20 mouse cellular contexts compared by ENCODE assay signal in genomic region chr7:123397369-123397768, GRCm38 (mm10). TPM values are rescaled to one million over a fixed set of nuclear protein-coding genes. Genes with fewer than 3 reads are reported as not detected.
A peak's percentile ranks its signal among the peaks of the same experiment; 100 is the strongest.
DNase-seq lines count a peak whose midpoint lies in the region; ATAC-seq lines count a peak whose summit lies in the region.
"Had no signal": no experiment of that assay in that cellular context is flagged by ENCODE, and none has a peak within 500 bp of the region (broad histone marks: within the 10 kb centered on the region; RNA-seq: fewer than 3 reads in every experiment).

No protein-coding gene starts in this region.

- H3K4me1 ChIP-seq in intestine, embryonic 16.5 days (ENCODE audit: control insufficient read depth, insufficient read depth, low read length) = peaks cover 5% of the 10 kb centered on the region
- H3K4me1 ChIP-seq in intestine, embryonic 15.5 days (replicated peaks) = 0 out of 2 replicates have a peak, but pooled peaks cover 5% of the 10 kb centered on the region
- H3K4me1 ChIP-seq in liver, embryonic 11.5 days (replicated peaks; ENCODE audit: control insufficient read depth, insufficient read depth, low read length) = no peaks in the 10 kb centered on the region; the same call in 1 of the 2 replicates
- H3K4me1 ChIP-seq: limb, embryonic 12.5 days had no signal

- H3K4me2 ChIP-seq in intestine, embryonic 16.5 days (ENCODE audit: low read depth, low read length) = no peak overlapping the region
- no peak overlapping the region for H3K4me2 ChIP-seq in intestine, embryonic 15.5 days (replicated peaks)
- no peak overlapping the region for H3K4me2 ChIP-seq in liver, embryonic 11.5 days
- H3K4me2 ChIP-seq: forebrain, embryonic 15.5 days; heart, embryonic 13.5 days; hindbrain, embryonic 14.5 days; limb, embryonic 12.5 days; liver, embryonic 13.5 days; lung, embryonic 14.5 days; neural tube, embryonic 15.5 days had no signal

- no peaks in the 10 kb centered on the region for H3K27me3 ChIP-seq in intestine, embryonic 16.5 days (replicated peaks; ENCODE audit: control insufficient read depth, insufficient read depth, low read length)
- H3K27me3 ChIP-seq in intestine, embryonic 15.5 days (replicated peaks) = no peaks in the 10 kb centered on the region
- H3K27me3 ChIP-seq in splenic B cell, adult 2 months (ENCODE audit: control insufficient read depth, insufficient read depth, low read length, poor library complexity, severe bottlenecking) = no peaks in the 10 kb centered on the region
- no peaks in the 10 kb centered on the region for H3K27me3 ChIP-seq in liver, embryonic 11.5 days (replicated peaks; ENCODE audit: control insufficient read depth, insufficient read depth, low read length)
- H3K27me3 ChIP-seq: forebrain, embryonic 15.5 days; heart, embryonic 13.5 days; limb, embryonic 12.5 days; liver, embryonic 13.5 days; megakaryocyte, embryonic 14.5 days; neural tube, embryonic 15.5 days had no signal

- H3K9me3 ChIP-seq in intestine, embryonic 16.5 days (ENCODE audit: control insufficient read depth, low read length) = no peaks in the 10 kb centered on the region
- H3K9me3 ChIP-seq in intestine, embryonic 15.5 days = no peaks in the 10 kb centered on the region
- no peaks in the 10 kb centered on the region for H3K9me3 ChIP-seq in liver, embryonic 11.5 days (ENCODE audit: control insufficient read depth, low read length)
- H3K9me3 ChIP-seq: forebrain, embryonic 15.5 days; heart, embryonic 13.5 days; limb, embryonic 12.5 days; liver, embryonic 13.5 days; megakaryocyte, embryonic 14.5 days; neural tube, embryonic 15.5 days had no signal

- no peaks in the 10 kb centered on the region for H3K79me2 ChIP-seq in macrophage (ENCODE audit: inconsistent target)

- 60% methylated on average over 8 of the region's 8 CpGs for WGBS in intestine, embryonic 16.5 days
- 55% methylated on average over 8 of the region's 8 CpGs for WGBS in intestine, embryonic 15.5 days
- 22% methylated on average over 8 of the region's 8 CpGs for WGBS in macrophage (ENCODE audit: missing documents)
- 71% methylated on average over 8 of the region's 8 CpGs for WGBS in liver, embryonic 11.5 days

- no peak overlapping the region for H3K9ac ChIP-seq in intestine, embryonic 16.5 days (ENCODE audit: low read depth, low read length)
- H3K9ac ChIP-seq in intestine, embryonic 15.5 days = no peak overlapping the region
- H3K9ac ChIP-seq in liver, embryonic 11.5 days (ENCODE audit: low read depth, low read length) = no peak overlapping the region
- H3K9ac ChIP-seq: forebrain, embryonic 15.5 days; heart, embryonic 13.5 days; hindbrain, embryonic 14.5 days; limb, embryonic 12.5 days; liver, embryonic 13.5 days; lung, embryonic 14.5 days; neural tube, embryonic 15.5 days had no signal

- no peak overlapping the region for H3K4me3 ChIP-seq in intestine, embryonic 16.5 days (ENCODE audit: low read length)
- H3K4me3 ChIP-seq in intestine, embryonic 15.5 days (replicated peaks) = no peak overlapping the region
- H3K4me3 ChIP-seq in macrophage (ENCODE audit: inconsistent target) = no peak overlapping the region
- H3K4me3 ChIP-seq in liver, embryonic 11.5 days (ENCODE audit: low read depth, low read length) = no peak overlapping the region
- H3K4me3 ChIP-seq: forebrain, embryonic 15.5 days; heart, embryonic 13.5 days; limb, embryonic 12.5 days; liver, embryonic 13.5 days; megakaryocyte, embryonic 14.5 days; myocyte; neural tube, embryonic 15.5 days had no signal

- peak; percentile 32 for ATAC-seq in intestine, embryonic 16.5 days
- ATAC-seq in intestine, embryonic 15.5 days = no peak
- no peak for ATAC-seq in liver, embryonic 11.5 days (replicated peaks; ENCODE audit: low FRiP score)
- ATAC-seq: forebrain, embryonic 15.5 days had no signal

- peak; percentile 41 for DNase-seq in ZHBTc4 (ENCODE audit: low read depth, low spot score)
- peak; percentile 59 for DNase-seq in splenic B cell, adult 2 months (ENCODE audit: low read depth, low spot score)
- DNase-seq in liver, embryonic 11.5 days (ENCODE audit: low spot score) = no peak
- DNase-seq in lung, postnatal 14 days = no peak
- DNase-seq: adrenal gland, adult 8-10 months; embryo, embryonic 11 days; kidney, adult 11 months; liver, embryonic 13.5 days; lung, embryonic 14.5 days; midbrain, embryonic 14.5 days had no signal

- no peaks in the 10 kb centered on the region for H3K36me3 ChIP-seq in intestine, embryonic 16.5 days (ENCODE audit: control insufficient read depth, insufficient read depth, low read length)
- H3K36me3 ChIP-seq in intestine, embryonic 15.5 days = no peaks in the 10 kb centered on the region
- no peaks in the 10 kb centered on the region for H3K36me3 ChIP-seq in macrophage (ENCODE audit: inconsistent target)
- no peaks in the 10 kb centered on the region; the same call in 1 of the 2 replicates for H3K36me3 ChIP-seq in splenic B cell, adult 2 months (ENCODE audit: control insufficient read depth, insufficient read depth, low read length, poor library complexity, severe bottlenecking)
- H3K36me3 ChIP-seq in liver, embryonic 11.5 days (ENCODE audit: control insufficient read depth, insufficient read depth, low read length) = peaks cover 4% of the 10 kb centered on the region

- peak overlapping the region; percentile 61 for H3K27ac ChIP-seq in intestine, embryonic 16.5 days (ENCODE audit: low read length)
- no peak overlapping the region for H3K27ac ChIP-seq in intestine, embryonic 15.5 days
- peak overlapping the region; percentile 42 for H3K27ac ChIP-seq in macrophage
- H3K27ac ChIP-seq in liver, embryonic 11.5 days (ENCODE audit: low read depth, low read length) = no peak overlapping the region
- H3K27ac ChIP-seq: forebrain, embryonic 15.5 days; heart, embryonic 13.5 days; hindbrain, embryonic 14.5 days; limb, embryonic 12.5 days; liver, embryonic 13.5 days; neural tube, embryonic 15.5 days had no signal

RNA-seq across cellular contexts. Expression of gene Arhgap17, which starts 27.7 kb away (rescaled TPM):
- polyA plus RNA-seq in intestine, embryonic 16.5 days (2015; fragmentation: Nextera tagmentation; extraction: Ambion mirVana) = 21.8 and 23.6 TPM in 2 replicates
- polyA plus RNA-seq in intestine, embryonic 15.5 days (2015; fragmentation: Nextera tagmentation; extraction: Ambion mirVana) = 20.4 and 20.8 TPM in 2 replicates
- total RNA-seq in macrophage (2018; cell fraction: chromatin; rRNA removed) = 100 to 1,000 TPM; 131 to 699 (median 546) TPM
- 100 to 1,000 TPM in 22 of 26 experiments, 10 to 100 TPM in 4; 69.2 to 167 (median 116) TPM for total RNA-seq in macrophage (2018; cell fraction: cytosol; rRNA removed)
- 100 to 1,000 TPM; 124 to 620 (median 384) TPM for total RNA-seq in macrophage (2018; cell fraction: nucleus; rRNA removed)
- polyA plus RNA-seq in macrophage (2018) = 59.4 to 114 TPM (median 112 TPM) in 3 replicates
- 29.8 and 31.3 TPM in 2 replicates for polyA plus RNA-seq in liver, embryonic 11.5 days (2014; fragmentation: Nextera tagmentation; extraction: Ambion mirVana)

RNA-seq across cellular contexts. Expression of gene Lcmt1, which starts 27.8 kb away (rescaled TPM):
- 43.1 and 47.0 TPM in 2 replicates for polyA plus RNA-seq in intestine, embryonic 16.5 days (2015; fragmentation: Nextera tagmentation; extraction: Ambion mirVana)
- polyA plus RNA-seq in intestine, embryonic 15.5 days (2015; fragmentation: Nextera tagmentation; extraction: Ambion mirVana) = 42.9 and 46.5 TPM in 2 replicates
- total RNA-seq in macrophage (2018; cell fraction: chromatin; rRNA removed) = 10 to 100 TPM in 15 of 26 experiments, 1 to 10 TPM in 11; 1.7 to 25.4 (median 11.6) TPM
- total RNA-seq in macrophage (2018; cell fraction: cytosol; rRNA removed) = 10 to 100 TPM; 12.1 to 23.5 (median 18.4) TPM
- 10 to 100 TPM in 11 of 26 experiments, 1 to 10 TPM in 15; 3.9 to 18.4 (median 8.7) TPM for total RNA-seq in macrophage (2018; cell fraction: nucleus; rRNA removed)
- 14.4 to 20.0 TPM (median 19.7 TPM) in 3 replicates for polyA plus RNA-seq in macrophage (2018)
- 49.7 and 54.4 TPM in 2 replicates for polyA plus RNA-seq in liver, embryonic 11.5 days (2014; fragmentation: Nextera tagmentation; extraction: Ambion mirVana)

Comparison
In these comparisons a context has a peak if more than half of its experiments do, and no peak if none do; other contexts are left out.
1. H3K27ac ChIP-seq: peak in intestine, embryonic 16.5 days (single experiment) and macrophage (single experiment); none in intestine, embryonic 15.5 days (single experiment) and liver, embryonic 11.5 days (single experiment).
2. DNase-seq: peak in ZHBTc4 (single experiment) and splenic B cell, adult 2 months (single experiment); none in liver, embryonic 11.5 days (single experiment) and lung, postnatal 14 days (single experiment).